Mouse (Mus musculus) spleen, adult 2 months (tissue): Measurements from ENCODE around the gene Dcun1d3.

Experiments used
- CTCF ChIP-seq: fragments of 200-500 bp; IDR thresholded peaks from 2 replicates; pipeline ENCODE4 v1.5.1; 2011; ENCODE audit warnings: mild to moderate bottlenecking, inconsistent platforms; ENCODE audit not compliant: insufficient read depth, insufficient read length, insufficient replicate concordance; ENCODE audit errors: extremely low read depth
- POLR2A ChIP-seq: fragments of 200-500 bp; IDR thresholded peaks from 2 replicates; pipeline ENCODE4 v1.6.1; 2011; ENCODE audit warnings: low read depth, low read length, inconsistent platforms

GRCm38 (mm10) chr7:119941569-119941968, 45.5 kb upstream of the Dcun1d3 start:
- TF ChIP-seq CTCF (no peak), POLR2A (no peak)
